Mouse (Mus musculus) kidney, adult 2 months (tissue): ENCODE results near the gene Grap2.

Experiments
- CTCF ChIP-seq: fragments of 200-500 bp; conservative IDR thresholded peaks from 2 replicates; pipeline ENCODE4 v1.5.1; 2011; ENCODE audit warnings: low read depth, mild to moderate bottlenecking, control low read depth, low read length, moderate library complexity, mixed read lengths; ENCODE audit not compliant: insufficient read depth, insufficient read length
- POLR2A ChIP-seq: fragments of 200-500 bp; IDR thresholded peaks from one replicate; pipeline ENCODE4 v1.6.1; 2011; ENCODE audit warnings: low read depth, low read length, control low read depth

- no peak for TF ChIP-seq CTCF
- TF ChIP-seq POLR2A: no peak
Measured at GRCm38 (mm10) chr15:80567731-80568130, 4.7 kb upstream of the Grap2 start.
